Comparison of ENCODE assay signal across 16 mouse cellular contexts in the genomic region with DNA sequence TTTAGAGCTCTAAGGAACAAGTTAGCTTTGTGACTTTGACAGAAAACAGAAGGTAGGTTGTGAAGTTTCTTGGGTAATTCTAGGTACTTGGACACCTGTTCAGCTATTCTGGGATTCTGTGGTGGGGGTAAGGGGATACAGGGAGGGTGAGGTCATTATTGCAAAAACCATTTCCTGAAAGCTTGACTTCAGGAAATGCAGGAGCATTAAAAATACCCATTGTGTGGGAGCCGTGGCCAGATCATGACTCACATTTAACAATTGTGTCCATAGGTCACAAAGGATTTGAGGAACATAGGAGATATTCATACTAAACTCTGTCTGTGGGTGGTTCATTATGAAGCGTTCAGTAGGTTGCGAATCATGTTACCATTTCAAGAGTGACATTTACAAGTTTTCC.
A peak's percentile ranks its signal among the peaks of the same experiment; 100 is the strongest.
DNase-seq lines count a peak whose midpoint lies in the region; TF ChIP-seq lines count a peak whose summit lies in the region.
"Had no signal": no experiment of that assay in that cellular context is flagged by ENCODE, and none has a peak within 500 bp of the region (broad histone marks: within the 10 kb centered on the region; RNA-seq: fewer than 3 reads in every experiment).

No protein-coding gene starts in this region.

- peaks cover 11% of the 10 kb centered on the region; the same call in 1 of the 2 replicates for H3K9me3 ChIP-seq in forebrain, embryonic 10.5 days
- H3K9me3 ChIP-seq: hindbrain, embryonic 13.5 days; liver, embryonic 12.5 days had no signal

- no peaks in the 10 kb centered on the region for H3K36me3 ChIP-seq in C2C12 (ENCODE audit: control insufficient read depth, insufficient read depth)
- no peaks in the 10 kb centered on the region for H3K36me3 ChIP-seq in macrophage (ENCODE audit: inconsistent target)
- H3K36me3 ChIP-seq in forebrain, embryonic 10.5 days (replicated peaks): no peaks in the 10 kb centered on the region
- H3K36me3 ChIP-seq: hindbrain, embryonic 13.5 days; liver, embryonic 12.5 days; neural tube, embryonic 15.5 days had no signal

- H3K27me3 ChIP-seq in C2C12 (ENCODE audit: control insufficient read depth, insufficient read depth, insufficient read length): no peaks in the 10 kb centered on the region
- no peaks in the 10 kb centered on the region for H3K27me3 ChIP-seq in forebrain, embryonic 10.5 days (ENCODE audit: poor library complexity, severe bottlenecking)
- H3K27me3 ChIP-seq: hindbrain, embryonic 13.5 days; liver, embryonic 12.5 days; neural tube, embryonic 15.5 days had no signal

- H3K4me1 ChIP-seq in brown adipose tissue, adult 24 weeks (ENCODE audit: control insufficient read depth, insufficient read depth, insufficient read length, low read length): peaks cover 6% of the 10 kb centered on the region; the same call in 1 of the 2 replicates
- peaks cover 3% of the 10 kb centered on the region for H3K4me1 ChIP-seq in forebrain, embryonic 10.5 days
- H3K4me1 ChIP-seq: neural tube, embryonic 15.5 days had no signal

- no peak overlapping the region for H3ac ChIP-seq in C2C12 (ENCODE audit: control insufficient read depth, insufficient read length, low read depth)

- DNase-seq in heart, postnatal 10 days: peak; percentile 22 to 30
- no peak for DNase-seq in heart, postnatal 14 days
- no peak for DNase-seq in forebrain, embryonic 10.5 days (ENCODE audit: extremely low spot score, low spot score)
- no peak for DNase-seq in thymus, postnatal 10 days (ENCODE audit: low spot score in 2 of 2)
- no peak for DNase-seq in right cerebral cortex, adult 2 months (ENCODE audit: low spot score in 2 of 2)
- DNase-seq: cerebellum, adult 8-10 months; gastrocnemius, postnatal 14 days; kidney, adult 9 months; layer of hippocampus, adult 9-11 months; retina, postnatal 1 day had no signal

- H3K4me3 ChIP-seq in C2C12 (ENCODE audit: insufficient read depth, poor library complexity, severe bottlenecking): no peak overlapping the region
- no peak overlapping the region for H3K4me3 ChIP-seq in brown adipose tissue, adult 24 weeks (ENCODE audit: insufficient read depth, low read depth, low read length)
- no peak overlapping the region for H3K4me3 ChIP-seq in macrophage (ENCODE audit: inconsistent target)
- H3K4me3 ChIP-seq in forebrain, embryonic 10.5 days: no peak overlapping the region
- H3K4me3 ChIP-seq: hindbrain, embryonic 13.5 days; liver, embryonic 12.5 days; neural tube, embryonic 15.5 days had no signal

- H3K79me2 ChIP-seq in C2C12 (ENCODE audit: control insufficient read depth, insufficient read depth) (no peaks in the 10 kb centered on the region), macrophage (ENCODE audit: inconsistent target) (no peaks in the 10 kb centered on the region)

- H3K79me3 ChIP-seq in C2C12 (ENCODE audit: low read depth): no peaks in the 10 kb centered on the region

- WGBS in macrophage (ENCODE audit: missing documents): 17% methylated on average over 3 of the region's 3 CpGs
- 96% methylated on average over 3 of the region's 3 CpGs for WGBS in forebrain, embryonic 10.5 days

- TF ChIP-seq CTCF in C2C12 (IDR thresholded peaks at IDR 0.05; ENCODE audit: control insufficient read depth, insufficient read depth, insufficient read length): no peak

- intact Hi-C loops in heart, postnatal 10 days (cut with DNase I): loop anchor here (1.0 kb wide), 1 partner anchor 93 kb away; no protein-coding TSS in a partner anchor
- intact Hi-C loops in heart, postnatal 14 days (cut with DNase I): no loop called here

- H3K27ac ChIP-seq in brown adipose tissue, adult 24 weeks (replicated peaks; ENCODE audit: low read depth, low read length): peak overlapping the region; percentile 62
- H3K27ac ChIP-seq in macrophage: peak overlapping the region; percentile 50
- H3K27ac ChIP-seq in forebrain, embryonic 10.5 days: no peak overlapping the region
- H3K27ac ChIP-seq: hindbrain, embryonic 13.5 days; liver, embryonic 12.5 days; neural tube, embryonic 15.5 days had no signal

TF ChIP-seq in C2C12, 6 proteins besides CTCF, POLR2A, EP300 and RAD21:
- TF ChIP-seq MYOG (IDR thresholded peaks at IDR 0.05; ENCODE audit: control insufficient read depth, extremely low read depth, insufficient read length): no peak
- peak; percentile 84 for TF ChIP-seq CEBPB (IDR thresholded peaks at IDR 0.05; ENCODE audit: low read depth)
- peak; percentile 39 for TF ChIP-seq FOSL1 (IDR thresholded peaks at IDR 0.05; ENCODE audit: insufficient read depth, low read length, poor library complexity, severe bottlenecking)
- peak; percentile 89 for TF ChIP-seq MYOD1 (IDR thresholded peaks at IDR 0.05; ENCODE audit: control insufficient read depth, insufficient read length, low read depth)
- peak; percentile 49 for TF ChIP-seq MAX (IDR thresholded peaks at IDR 0.05)
- no peak for TF ChIP-seq USF1 (IDR thresholded peaks at IDR 0.05; ENCODE audit: low read depth)

Comparison
In these comparisons a context has a peak if more than half of its experiments do, and no peak if none do; other contexts are left out.
1. DNase-seq: peak in heart, postnatal 10 days (2 of 2); none in heart, postnatal 14 days (0 of 2), forebrain, embryonic 10.5 days (single experiment), thymus, postnatal 10 days (0 of 2) and right cerebral cortex, adult 2 months (0 of 2).